ENCODE assay signal across 9 mouse cellular contexts in the genomic region with DNA sequence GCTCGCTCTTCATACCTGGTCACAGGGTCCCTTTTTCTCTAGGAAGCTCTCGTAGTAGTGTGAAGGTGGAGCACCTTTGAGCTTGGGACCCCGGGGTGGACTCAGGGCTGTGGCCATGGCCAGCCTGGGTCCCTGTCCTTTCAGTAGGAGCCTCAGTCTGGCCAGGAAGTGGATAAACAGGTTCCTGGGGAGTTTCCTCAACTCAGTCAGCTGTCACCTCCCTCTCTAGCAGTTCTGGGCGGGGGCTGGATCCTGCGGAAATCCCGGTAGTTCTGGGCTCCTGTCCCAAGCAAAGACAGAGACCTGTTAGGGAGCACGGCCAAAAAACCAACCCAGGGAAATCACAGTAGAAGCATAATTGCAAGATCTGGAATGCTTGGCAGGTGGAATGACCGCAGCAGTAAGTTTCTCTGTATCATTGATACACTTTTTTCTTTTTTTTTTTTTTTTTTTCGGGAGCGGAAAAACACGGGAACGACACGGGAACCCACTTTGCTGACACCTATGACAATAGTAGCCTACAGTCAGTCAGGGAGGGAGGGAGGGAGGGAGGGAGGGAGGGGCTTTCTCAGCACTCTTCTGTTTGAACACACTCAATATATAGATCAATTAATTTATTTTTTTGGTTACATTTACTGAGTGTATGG. TPM values are rescaled to one million over a fixed set of nuclear protein-coding genes. Genes with fewer than 3 reads are reported as not detected.
DNase-seq lines count a peak whose midpoint lies in the region; ATAC-seq and TF ChIP-seq lines count a peak whose summit lies in the region.
"Had no signal": no experiment of that assay in that cellular context is flagged by ENCODE, and none has a peak within 500 bp of the region (broad histone marks: within the 10 kb centered on the region; RNA-seq: fewer than 3 reads in every experiment).

A gene (minus strand): TSS at position 170 of the 647 bp plus-strand sequence.
A gene (plus strand): TSS at position 297 of the 647 bp plus-strand sequence.

- H3K4me3 ChIP-seq in thymus, adult 2 months (ENCODE audit: control insufficient read depth, insufficient read depth, low read length), result peak within 1 kb of the TSS; percentile 1; the same call in 1 of the 2 replicates
- peak within 1 kb of the TSS; percentile 47 for H3K4me3 ChIP-seq in heart, embryonic 16.5 days (ENCODE audit: low read length)
- no peak within 1 kb of the TSS for H3K4me3 ChIP-seq in olfactory bulb, adult 2 months (ENCODE audit: insufficient read depth, low read depth, low read length)
- H3K4me3 ChIP-seq: myocyte had no signal

- H3K36me3 ChIP-seq in thymus, adult 2 months (ENCODE audit: control insufficient read depth, insufficient read depth, low read length), result no peaks in the 10 kb centered on the region
- H3K36me3 ChIP-seq in heart, embryonic 16.5 days (ENCODE audit: control insufficient read depth, insufficient read depth), result no peaks in the 10 kb centered on the region

- no peak within 1 kb of the TSS for H3K27ac ChIP-seq in thymus, adult 2 months (ENCODE audit: control insufficient read depth, insufficient read depth, low read length)
- peak within 1 kb of the TSS; percentile 61 for H3K27ac ChIP-seq in heart, embryonic 16.5 days (ENCODE audit: low read length)
- no peak within 1 kb of the TSS for H3K27ac ChIP-seq in olfactory bulb, adult 2 months (ENCODE audit: insufficient read depth, low read depth, low read length)

- TF ChIP-seq CTCF in thymus, adult 2 months (IDR thresholded peaks at IDR 0.05; ENCODE audit: borderline replicate concordance, control insufficient read depth, extremely low read depth, insufficient read depth, low read length, poor library complexity), result no peak
- TF ChIP-seq CTCF in olfactory bulb, adult 2 months (IDR thresholded peaks at IDR 0.05; ENCODE audit: insufficient read depth, low read depth, low read length), result no peak

- peak within 1 kb of the TSS; percentile 64 for H3K9ac ChIP-seq in heart, embryonic 16.5 days (ENCODE audit: low read length)

- DNase-seq in thymus, adult 2 months, result no peak
- no peak for DNase-seq in thymus, postnatal 25 days
- peak; percentile 57 for DNase-seq in c-Kit-negative CD71-positive TER-119-positive erythroid progenitor cells, embryonic 14.5 days (ENCODE audit: low read depth, low spot score)
- peak; percentile 73 to 81 for DNase-seq in kidney, postnatal 36 days
- no peak for DNase-seq in T-cell, adult 2 months (ENCODE audit: low spot score)
- DNase-seq in left cerebral cortex, adult 9 months (ENCODE audit: low spot score in 2 of 2), result no peak

- ATAC-seq in heart, embryonic 16.5 days (replicated peaks; ENCODE audit: extremely low read depth, insufficient read depth, low FRiP score), result no peak

- no peak for TF ChIP-seq POLR2A in thymus, adult 2 months (IDR thresholded peaks at IDR 0.05; ENCODE audit: control insufficient read depth, extremely low read depth, insufficient read depth, low read length, poor library complexity)
- TF ChIP-seq POLR2A in olfactory bulb, adult 2 months (IDR thresholded peaks at IDR 0.05; ENCODE audit: insufficient read depth, low read depth, low read length), result no peak

- peaks cover 16% of the 10 kb centered on the region for H3K4me1 ChIP-seq in thymus, adult 2 months (replicated peaks; ENCODE audit: control insufficient read depth, insufficient read depth, low read length)
- H3K4me1 ChIP-seq in heart, embryonic 16.5 days (ENCODE audit: control insufficient read depth, insufficient read depth, low read length), result peaks cover 14% of the 10 kb centered on the region
- H3K4me1 ChIP-seq in olfactory bulb, adult 2 months (ENCODE audit: control insufficient read depth, insufficient read depth, low read length), result peaks cover 10% of the 10 kb centered on the region

- 0 out of 2 replicates have a peak, but pooled peaks cover 3% of the 10 kb centered on the region for H3K9me3 ChIP-seq in heart, embryonic 16.5 days (replicated peaks; ENCODE audit: control insufficient read depth, low read length)

- WGBS in thymus, adult 2 months, result 65% methylated on average over 13 of the region's 13 CpGs
- WGBS in heart, embryonic 16.5 days, result 23% methylated on average over 13 of the region's 13 CpGs
- 50% methylated on average over 13 of the region's 13 CpGs for WGBS in olfactory bulb, adult 2 months

- H3K27me3 ChIP-seq in thymus, adult 2 months (ENCODE audit: control insufficient read depth, insufficient read depth, low read length), result no peaks in the 10 kb centered on the region
- H3K27me3 ChIP-seq in heart, embryonic 16.5 days (ENCODE audit: control insufficient read depth, insufficient read depth, low read length), result peaks cover 4% of the 10 kb centered on the region

- peak within 1 kb of the TSS; percentile 55 for H3K4me2 ChIP-seq in heart, embryonic 16.5 days (ENCODE audit: low read depth, low read length)

RNA-seq across cellular contexts. Expression of the first gene that starts in this region (rescaled TPM):
- 16.4 and 22.2 TPM in 2 replicates for polyA plus RNA-seq in thymus, adult 2 months (2012; rRNA removed)
- polyA plus RNA-seq in heart, embryonic 16.5 days (2015; fragmentation: Nextera tagmentation; extraction: Ambion mirVana), result 16.6 and 17.9 TPM in 2 replicates
- not detected in 2 replicates for polyA plus RNA-seq in olfactory bulb, adult 2 months (2012; ENCODE audit: insufficient read depth, insufficient read length, low replicate concordance, missing spikeins)

RNA-seq across cellular contexts. Expression of the second gene that starts in this region (rescaled TPM):
- 180 and 188 TPM in 2 replicates for polyA plus RNA-seq in thymus, adult 2 months (2012; rRNA removed)
- polyA plus RNA-seq in heart, embryonic 16.5 days (2015; fragmentation: Nextera tagmentation; extraction: Ambion mirVana), result 77.4 and 78.0 TPM in 2 replicates
- polyA plus RNA-seq in olfactory bulb, adult 2 months (2012; ENCODE audit: insufficient read depth, insufficient read length, low replicate concordance, missing spikeins), result not detected in 2 replicates

Comparison
In these comparisons a context has a peak if more than half of its experiments do, and no peak if none do; other contexts are left out.
1. DNase-seq: peak in c-Kit-negative CD71-positive TER-119-positive erythroid progenitor cells, embryonic 14.5 days (single experiment) and kidney, postnatal 36 days (2 of 2); none in thymus, adult 2 months (single experiment), thymus, postnatal 25 days (single experiment), T-cell, adult 2 months (single experiment) and left cerebral cortex, adult 9 months (0 of 2).